Mouse (Mus musculus): ENCODE measurements at regions not wholly inside any gene's neighbourhood (a gene's known extent, or its start where the extent isn't known, plus 50 kb on each side); places are given as distances from the start of the nearest gene placed in this dataset.

GRCm38 (mm10) chr16:50745723-50746122, 154.8 kb upstream of the Ccdc54 start:
- TF ChIP-seq EP300 (IDR thresholded peaks at IDR 0.05; ENCODE audit: low read depth) = no peak
- TF ChIP-seq CTCF (IDR thresholded peaks at IDR 0.05; ENCODE audit: low read depth) = no peak

Measured in heart, postnatal 0 days (tissue).